Mouse (Mus musculus): ENCODE measurements around the gene Slc30a7. TPM values are rescaled to one million over a fixed set of nuclear protein-coding genes. Genes with fewer than 3 reads are reported as not detected.

The Slc30a7 gene
- polyA plus RNA-seq, 1 experiment from 2014 or later = 14.2 TPM

DNA sequence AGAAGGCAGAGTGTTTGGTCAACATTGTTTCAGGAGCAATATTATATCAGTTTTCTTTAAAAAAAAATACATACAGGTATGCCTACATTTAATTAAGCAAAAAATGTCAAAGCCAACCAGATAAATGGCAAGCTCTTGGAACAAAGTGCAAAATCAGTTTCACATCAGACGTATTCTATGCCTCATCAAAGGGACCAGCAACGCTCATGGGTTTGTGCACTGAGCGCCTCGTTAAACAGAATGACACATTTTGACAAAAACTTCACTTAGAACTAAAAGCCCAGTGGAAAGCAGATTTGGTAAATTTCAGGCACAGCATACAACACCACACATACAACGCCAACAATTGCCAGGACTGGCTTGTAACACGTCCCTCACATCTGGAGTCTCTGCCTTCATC, 62.8 kb downstream of the Slc30a7 start:
- no peak overlapping the region for H3K4me2 ChIP-seq (ENCODE audit: low read length)
- H3K4me1 ChIP-seq (ENCODE audit: control insufficient read depth, insufficient read depth, low read length) = no peaks in the 10 kb centered on the region
- WGBS = 89% methylated on average over 6 of the region's 6 CpGs
- H3K4me3 ChIP-seq (ENCODE audit: low read depth, low read length) = no peak overlapping the region
- ATAC-seq = no peak
- H3K27me3 ChIP-seq (ENCODE audit: control insufficient read depth, insufficient read depth, low read depth, low read length) = no peaks in the 10 kb centered on the region
- peaks cover 10% of the 10 kb centered on the region; the same call in 1 of the 2 replicates for H3K36me3 ChIP-seq (ENCODE audit: control insufficient read depth, insufficient read depth, low read length)
- H3K9ac ChIP-seq (ENCODE audit: low read depth, low read length) = no peak overlapping the region
- H3K27ac ChIP-seq (ENCODE audit: low read length) = no peak overlapping the region
- no peaks in the 10 kb centered on the region for H3K9me3 ChIP-seq (replicated peaks; ENCODE audit: control insufficient read depth, low read length, poor library complexity, severe bottlenecking)

DNA sequence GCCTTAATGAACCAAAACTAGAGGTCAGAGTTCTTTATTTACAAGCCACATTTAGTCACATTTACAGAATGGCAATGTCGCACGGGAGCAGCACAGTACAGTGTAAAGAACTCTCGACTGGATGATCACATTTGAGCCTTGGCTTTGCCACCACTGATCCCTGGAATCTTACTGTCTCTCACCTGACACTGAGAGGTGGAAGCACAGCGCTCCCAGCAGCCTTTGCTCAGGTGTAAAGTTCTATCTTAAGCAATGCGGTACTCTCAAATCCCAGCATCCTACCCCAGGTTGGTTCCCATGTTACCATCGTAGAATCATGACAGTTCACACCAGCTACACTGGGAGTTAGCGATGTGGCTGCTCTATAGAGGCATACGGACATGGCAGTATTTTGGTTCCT, 65.7 kb downstream of the Slc30a7 start:
- ATAC-seq = no peak
- WGBS = 98% methylated on average over 8 of the region's 8 CpGs
- H3K27me3 ChIP-seq (ENCODE audit: control insufficient read depth, insufficient read depth, low read depth, low read length) = no peaks in the 10 kb centered on the region
- no peaks in the 10 kb centered on the region for H3K9me3 ChIP-seq (replicated peaks; ENCODE audit: control insufficient read depth, low read length, poor library complexity, severe bottlenecking)
- no peak overlapping the region for H3K4me2 ChIP-seq (ENCODE audit: low read length)
- H3K4me1 ChIP-seq (ENCODE audit: control insufficient read depth, insufficient read depth, low read length) = no peaks in the 10 kb centered on the region
- no peak overlapping the region for H3K9ac ChIP-seq (ENCODE audit: low read depth, low read length)
- peaks cover 10% of the 10 kb centered on the region; the same call in 1 of the 2 replicates for H3K36me3 ChIP-seq (ENCODE audit: control insufficient read depth, insufficient read depth, low read length)
- no peak overlapping the region for H3K27ac ChIP-seq (ENCODE audit: low read length)
- H3K4me3 ChIP-seq (ENCODE audit: low read depth, low read length) = no peak overlapping the region

- no peaks in the 10 kb centered on the region for H3K27me3 ChIP-seq (ENCODE audit: control insufficient read depth, insufficient read depth, low read depth, low read length)
- H3K9me3 ChIP-seq (replicated peaks; ENCODE audit: control insufficient read depth, low read length, poor library complexity, severe bottlenecking) = no peaks in the 10 kb centered on the region
- whole genome bisulfite sequencing = 92% methylated on average over 4 of the region's 4 CpGs
- H3K36me3 ChIP-seq (ENCODE audit: control insufficient read depth, insufficient read depth, low read length) = peaks cover 10% of the 10 kb centered on the region; the same call in 1 of the 2 replicates
- no peak overlapping the region for H3K27ac ChIP-seq (ENCODE audit: low read length)
- no peak overlapping the region for H3K9ac ChIP-seq (ENCODE audit: low read depth, low read length)
- no peak overlapping the region for H3K4me3 ChIP-seq (ENCODE audit: low read depth, low read length)
- ATAC-seq = no peak
- H3K4me2 ChIP-seq (ENCODE audit: low read length) = no peak overlapping the region
- no peaks in the 10 kb centered on the region for H3K4me1 ChIP-seq (ENCODE audit: control insufficient read depth, insufficient read depth, low read length)
These were observed 66.7 kb downstream of the Slc30a7 start for GRCm38 (mm10) chr3:115940510-115940909.

GRCm38 (mm10) chr3:115937807-115938206, 69.4 kb downstream of the Slc30a7 start:
- H3K9me3 ChIP-seq (replicated peaks; ENCODE audit: control insufficient read depth, low read length, poor library complexity, severe bottlenecking) = no peaks in the 10 kb centered on the region
- no peak for ATAC-seq

DNA sequence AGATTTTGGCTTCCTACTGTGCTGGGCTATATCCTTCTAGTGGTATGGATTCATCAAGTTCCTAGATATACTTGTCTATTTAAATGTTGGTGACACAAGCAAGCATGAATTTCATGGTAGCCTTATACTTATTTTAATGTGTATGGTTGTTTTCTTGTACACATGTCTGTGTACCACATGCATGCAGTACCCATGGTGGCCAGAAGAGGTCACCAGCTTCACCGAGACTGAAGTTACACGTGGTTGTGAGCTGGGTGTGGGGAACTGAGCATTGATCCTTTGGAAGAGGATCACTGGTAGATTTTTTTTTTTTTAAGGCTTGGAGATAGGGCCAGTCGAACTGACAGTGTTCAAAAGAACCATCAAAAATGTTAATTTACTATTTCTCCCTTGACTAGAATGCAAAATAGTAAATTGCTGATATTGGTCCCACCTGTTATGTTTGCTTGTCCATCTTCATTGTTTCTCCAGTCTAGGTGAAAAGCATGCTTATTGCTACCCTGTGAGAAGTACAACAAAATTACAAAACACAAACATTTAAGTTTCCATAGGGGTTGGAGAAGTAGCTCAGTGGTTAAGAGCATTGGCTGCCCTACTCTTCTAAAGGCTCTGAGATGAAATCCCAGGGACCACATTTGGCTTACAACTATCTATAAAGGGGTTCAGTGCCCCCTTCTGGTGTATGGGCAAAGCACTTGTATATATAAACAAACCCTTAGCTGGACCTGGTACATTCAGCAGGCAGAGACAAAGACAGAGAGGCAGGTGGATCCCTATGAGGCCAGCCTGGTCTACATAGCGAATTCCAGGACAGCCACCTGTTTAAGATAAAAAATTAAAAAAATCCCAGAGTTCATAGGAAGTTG, 70.2 kb downstream of the Slc30a7 start:
- no peaks in the 10 kb centered on the region for H3K9me3 ChIP-seq (replicated peaks; ENCODE audit: control insufficient read depth, low read length, poor library complexity, severe bottlenecking)
- no peaks in the 10 kb centered on the region for H3K27me3 ChIP-seq (ENCODE audit: control insufficient read depth, insufficient read depth, low read depth, low read length)
- no peak overlapping the region for H3K4me3 ChIP-seq (ENCODE audit: low read depth, low read length)
- 60% methylated on average over 4 of the region's 4 CpGs for WGBS
- H3K9ac ChIP-seq (ENCODE audit: low read depth, low read length) = no peak overlapping the region
- no peak overlapping the region for H3K4me2 ChIP-seq (ENCODE audit: low read length)
- no peak overlapping the region for H3K27ac ChIP-seq (ENCODE audit: low read length)
- no peaks in the 10 kb centered on the region for H3K4me1 ChIP-seq (ENCODE audit: control insufficient read depth, insufficient read depth, low read length)
- peaks cover 6% of the 10 kb centered on the region; the same call in 1 of the 2 replicates for H3K36me3 ChIP-seq (ENCODE audit: control insufficient read depth, insufficient read depth, low read length)
- no peak for ATAC-seq

More at GRCm38 (mm10) chr3:115937807-115938206, 69.4 kb downstream of the Slc30a7 start:
- no peak overlapping the region for H3K4me3 ChIP-seq (ENCODE audit: low read depth, low read length)
- H3K27me3 ChIP-seq (ENCODE audit: control insufficient read depth, insufficient read depth, low read depth, low read length) = no peaks in the 10 kb centered on the region
- peaks cover 12% of the 10 kb centered on the region; the same call in 1 of the 2 replicates for H3K36me3 ChIP-seq (ENCODE audit: control insufficient read depth, insufficient read depth, low read length)
- H3K27ac ChIP-seq (ENCODE audit: low read length) = no peak overlapping the region
- WGBS = 92% methylated on average over 10 of the region's 10 CpGs
- H3K4me2 ChIP-seq (ENCODE audit: low read length) = no peak overlapping the region
- H3K4me1 ChIP-seq (ENCODE audit: control insufficient read depth, insufficient read depth, low read length) = no peaks in the 10 kb centered on the region
- no peak overlapping the region for H3K9ac ChIP-seq (ENCODE audit: low read depth, low read length)

DNA sequence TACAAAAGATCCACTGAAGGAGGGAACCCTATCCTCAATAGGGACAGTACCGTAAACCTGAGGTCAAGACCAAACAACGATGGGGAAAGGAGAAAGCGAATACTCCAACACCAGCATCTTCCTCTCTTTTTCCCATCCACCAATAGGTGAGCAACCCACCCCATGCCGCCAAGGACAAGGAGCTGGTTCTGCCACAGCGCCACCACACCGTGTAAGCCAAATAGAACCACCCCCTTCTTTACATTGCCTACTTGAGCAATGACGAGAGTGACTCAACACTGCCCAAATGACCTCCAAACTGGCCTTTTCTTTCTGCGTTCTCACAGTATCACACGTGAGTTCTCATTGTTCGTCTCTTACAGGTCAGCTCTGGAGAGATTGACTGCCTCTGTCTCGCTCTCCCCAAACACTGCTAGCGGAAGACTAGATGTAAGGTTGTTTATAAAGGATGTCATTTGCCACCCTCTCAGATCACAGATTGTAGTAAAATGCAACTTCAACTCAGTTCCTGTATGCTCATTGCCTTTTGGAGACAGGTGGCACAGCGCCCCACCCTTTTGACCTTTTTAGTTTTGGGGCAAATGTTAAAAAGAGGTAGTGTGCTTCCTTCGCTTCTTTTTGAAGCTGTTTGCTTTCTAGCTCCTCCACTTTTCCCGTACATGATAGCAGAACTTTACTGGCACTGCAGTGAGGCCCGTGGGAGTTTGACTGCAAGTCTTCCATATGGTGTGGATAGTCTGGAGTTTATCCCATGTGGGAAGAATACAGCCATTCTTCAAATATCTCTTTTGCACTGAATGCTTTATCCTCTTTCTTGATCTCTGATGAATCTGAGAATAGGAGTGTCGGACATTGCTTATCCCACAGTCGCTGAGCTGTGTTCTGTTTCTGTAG, 73.7 kb downstream of the Slc30a7 start:
- Histone ChIP-seq H3K4me3 (ENCODE audit: low read depth, low read length) (no peak overlapping the region), H3K4me1 (ENCODE audit: control insufficient read depth, insufficient read depth, low read length) (no peaks in the 10 kb centered on the region), H3K36me3 (ENCODE audit: control insufficient read depth, insufficient read depth, low read length) (0 out of 2 replicates have a peak, but pooled peaks cover 3% of the 10 kb centered on the region), H3K9ac (ENCODE audit: low read depth, low read length) (no peak overlapping the region), H3K27ac (ENCODE audit: low read length) (no peak overlapping the region), H3K4me2 (ENCODE audit: low read length) (no peak overlapping the region), H3K27me3 (ENCODE audit: control insufficient read depth, insufficient read depth, low read depth, low read length) (no peaks in the 10 kb centered on the region), H3K9me3 (replicated peaks; ENCODE audit: control insufficient read depth, low read length, poor library complexity, severe bottlenecking) (no peaks in the 10 kb centered on the region)
- 93% methylated on average over 18 of the region's 18 CpGs for WGBS
- ATAC-seq = no peak

DNA sequence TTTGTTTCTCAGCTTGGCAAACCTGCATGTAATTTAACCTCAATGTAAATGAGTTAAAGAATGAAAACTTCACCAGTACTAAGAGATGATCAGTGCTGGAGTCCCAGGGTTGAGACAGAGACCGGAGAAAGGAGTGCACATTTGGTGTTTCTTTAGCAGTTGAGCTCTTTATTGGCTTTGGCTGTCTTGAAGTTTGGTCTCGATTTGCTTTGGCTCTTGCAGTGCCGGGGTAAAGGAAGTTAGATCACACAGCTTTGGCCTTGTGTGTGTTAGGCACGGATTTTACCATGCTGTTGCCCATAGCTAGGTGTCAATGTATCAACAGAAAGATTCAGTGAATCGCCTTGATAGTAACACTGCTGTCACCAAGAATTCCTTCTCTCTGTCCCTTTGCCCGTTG, 75.5 kb downstream of the Slc30a7 start:
- Histone ChIP-seq H3K36me3 (ENCODE audit: control insufficient read depth, insufficient read depth, low read length) (0 out of 2 replicates have a peak, but pooled peaks cover 3% of the 10 kb centered on the region), H3K9ac (ENCODE audit: low read depth, low read length) (no peak overlapping the region), H3K27ac (ENCODE audit: low read length) (no peak overlapping the region), H3K27me3 (ENCODE audit: control insufficient read depth, insufficient read depth, low read depth, low read length) (no peaks in the 10 kb centered on the region), H3K4me1 (ENCODE audit: control insufficient read depth, insufficient read depth, low read length) (no peaks in the 10 kb centered on the region), H3K4me3 (ENCODE audit: low read depth, low read length) (no peak overlapping the region), H3K4me2 (ENCODE audit: low read length) (no peak overlapping the region), H3K9me3 (replicated peaks; ENCODE audit: control insufficient read depth, low read length, poor library complexity, severe bottlenecking) (no peaks in the 10 kb centered on the region)
- 94% methylated on average over 6 of the region's 6 CpGs for WGBS
- no peak for ATAC-seq

DNA sequence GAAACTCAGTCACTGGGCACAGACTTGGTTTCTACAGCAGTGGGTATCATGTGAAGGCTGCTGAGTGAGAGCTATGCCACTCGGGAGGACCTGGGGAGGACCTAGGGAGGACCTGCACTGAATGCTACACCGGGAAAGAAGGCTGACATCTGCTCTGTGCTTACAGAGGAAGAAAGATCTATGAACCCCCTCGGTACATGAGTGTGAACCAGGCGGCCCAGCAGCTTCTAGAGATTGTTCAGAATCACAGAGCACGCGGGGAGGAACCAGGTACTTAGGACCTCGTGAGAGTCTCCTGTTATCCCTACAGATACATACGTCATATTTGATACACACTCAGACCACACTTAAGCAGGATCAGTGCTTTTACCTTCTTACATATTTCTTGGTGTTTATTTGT, 80.7 kb downstream of the Slc30a7 start:
- no peak for ATAC-seq
- no peak overlapping the region for H3K4me3 ChIP-seq (ENCODE audit: low read depth, low read length)
- no peak overlapping the region for H3K27ac ChIP-seq (ENCODE audit: low read length)
- H3K9ac ChIP-seq (ENCODE audit: low read depth, low read length) = no peak overlapping the region
- H3K36me3 ChIP-seq (ENCODE audit: control insufficient read depth, insufficient read depth, low read length) = peaks cover 4% of the 10 kb centered on the region; the same call in 1 of the 2 replicates
- no peaks in the 10 kb centered on the region for H3K27me3 ChIP-seq (ENCODE audit: control insufficient read depth, insufficient read depth, low read depth, low read length)
- H3K4me1 ChIP-seq (ENCODE audit: control insufficient read depth, insufficient read depth, low read length) = no peaks in the 10 kb centered on the region
- H3K4me2 ChIP-seq (ENCODE audit: low read length) = no peak overlapping the region
- 94% methylated on average over 8 of the region's 8 CpGs for WGBS
- H3K9me3 ChIP-seq (replicated peaks; ENCODE audit: control insufficient read depth, low read length, poor library complexity, severe bottlenecking) = no peaks in the 10 kb centered on the region
